Mouse (Mus musculus): ENCODE measurements around the gene Cbx7.

Cbx7 gene

GRCm38 (mm10) chr15:79894343-79894742, 76.6 kb downstream of the Cbx7 start:
- WGBS, result 86% methylated on average over 4 of the region's 4 CpGs

GRCm38 (mm10) chr15:79893824-79894123, 77.1 kb downstream of the Cbx7 start:
- WGBS, result 87% methylated on average over 3 of the region's 3 CpGs

GRCm38 (mm10) chr15:79892995-79893823, 77.7 kb downstream of the Cbx7 start:
- WGBS, result 83% methylated on average over 15 of the region's 15 CpGs

DNA sequence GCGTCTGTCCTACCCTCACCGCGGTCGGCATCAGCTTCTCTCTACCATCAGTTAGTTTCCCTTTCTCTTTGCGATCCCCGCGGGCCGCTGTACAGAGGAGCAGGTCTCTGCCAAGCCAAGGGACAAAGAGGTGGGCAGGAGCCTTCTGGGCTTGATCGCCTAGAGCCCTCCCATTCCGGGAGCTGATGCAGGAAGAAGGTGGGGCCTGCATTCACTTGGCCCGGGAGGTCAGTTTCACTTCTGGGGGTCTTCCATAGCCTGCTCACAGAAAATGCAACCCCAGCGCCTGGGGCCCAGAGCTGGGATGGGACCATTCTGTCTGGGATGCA, 78.7 kb downstream of the Cbx7 start:
- 24% methylated on average over 12 of the region's 12 CpGs for WGBS

DNA sequence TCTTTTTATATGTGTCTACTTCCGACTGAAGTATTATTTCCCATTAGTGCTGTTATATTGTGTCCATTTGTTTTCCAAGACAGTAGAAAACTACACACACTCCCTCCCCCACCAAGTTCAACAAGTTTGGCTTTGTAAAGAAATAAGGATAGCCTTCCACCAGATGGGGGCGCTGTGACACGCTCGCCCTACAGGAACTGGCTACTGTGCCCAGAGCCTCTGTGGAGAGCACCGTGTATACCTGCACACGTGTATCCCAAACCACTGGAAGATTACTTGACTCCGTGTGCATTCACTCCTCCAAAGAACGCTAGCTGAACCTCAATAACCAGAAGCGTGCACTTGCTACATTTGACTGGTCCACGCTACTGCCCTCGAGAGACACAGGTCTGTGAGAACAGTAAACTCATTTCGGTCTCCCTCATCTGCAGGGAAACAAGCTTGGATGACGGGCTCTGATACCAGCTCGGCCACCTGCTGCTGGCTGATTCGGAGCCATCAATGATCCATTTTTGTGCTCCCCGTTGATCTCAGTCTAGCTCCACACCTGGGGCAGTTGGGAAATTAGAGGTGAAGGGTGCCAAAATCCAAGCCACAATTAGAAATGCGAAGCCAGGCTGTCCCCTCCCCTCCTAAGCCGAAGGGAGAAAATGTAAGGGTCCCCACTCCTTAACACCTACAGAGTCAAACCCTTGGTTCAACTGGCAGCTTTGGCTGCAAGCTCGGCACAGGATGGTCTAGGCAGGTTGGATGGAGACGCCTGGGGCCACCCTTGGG, 79.3 kb downstream of the Cbx7 start, which contains the start of gene Apobec3:
Gene Apobec3 (plus strand): TSS at position 224 of the 777 bp plus-strand sequence.
- WGBS, result 5% methylated on average over 20 of the region's 20 CpGs

GRCm38 (mm10) chr15:79884820-79885219, 86.1 kb downstream of the Cbx7 start:
- WGBS, result 70% methylated on average over 5 of the region's 5 CpGs

DNA sequence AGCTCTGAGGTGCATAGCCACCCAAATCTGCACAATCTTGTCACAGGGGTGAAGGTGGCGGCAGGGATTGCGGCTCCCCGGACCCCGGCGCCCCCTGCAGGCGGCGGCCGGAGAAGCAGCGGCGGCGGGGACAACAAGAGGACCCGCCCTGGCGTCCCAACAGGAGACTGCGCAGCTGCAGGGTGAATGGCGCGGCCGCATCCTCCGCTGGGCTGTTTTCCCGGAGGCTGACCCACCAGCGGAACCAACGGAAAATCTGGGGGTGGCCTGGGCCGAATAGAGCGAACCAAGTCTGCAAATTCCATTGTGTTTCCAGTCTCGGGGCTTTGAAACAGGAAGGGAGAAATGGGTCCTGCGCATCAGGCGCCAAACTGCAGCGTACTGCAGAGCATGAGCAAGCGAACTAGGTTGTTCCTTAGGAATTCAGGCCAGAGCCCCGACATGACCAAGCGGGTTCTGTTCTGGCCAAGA, 87.5 kb downstream of the Cbx7 start:
- WGBS, result under 1% methylated on average over 30 of the region's 30 CpGs

GRCm38 (mm10) chr15:79882623-79883267, 88.2 kb downstream of the Cbx7 start:
- 12% methylated on average over 19 of the region's 19 CpGs for WGBS

DNA sequence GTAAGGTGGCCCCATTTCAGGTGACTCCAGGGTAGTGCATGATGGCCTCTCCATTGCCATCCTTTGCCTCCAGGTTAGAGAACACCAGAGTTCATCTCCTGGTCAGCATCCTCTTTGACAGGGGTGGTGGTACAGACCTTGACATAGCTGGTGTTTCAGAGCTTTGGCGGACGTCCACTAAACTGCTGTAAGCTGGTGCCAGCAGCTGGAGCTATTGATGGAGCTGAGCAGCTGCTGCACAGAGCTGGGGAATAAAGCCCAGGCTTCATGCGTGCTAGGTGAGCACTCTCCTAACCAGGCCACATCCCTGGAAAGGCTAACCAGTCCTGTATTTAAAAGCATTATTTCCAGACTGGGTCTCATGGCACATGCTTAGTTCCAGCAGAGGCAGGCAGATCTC, 90.4 kb downstream of the Cbx7 start:
- WGBS, result 74% methylated on average over 3 of the region's 3 CpGs

DNA sequence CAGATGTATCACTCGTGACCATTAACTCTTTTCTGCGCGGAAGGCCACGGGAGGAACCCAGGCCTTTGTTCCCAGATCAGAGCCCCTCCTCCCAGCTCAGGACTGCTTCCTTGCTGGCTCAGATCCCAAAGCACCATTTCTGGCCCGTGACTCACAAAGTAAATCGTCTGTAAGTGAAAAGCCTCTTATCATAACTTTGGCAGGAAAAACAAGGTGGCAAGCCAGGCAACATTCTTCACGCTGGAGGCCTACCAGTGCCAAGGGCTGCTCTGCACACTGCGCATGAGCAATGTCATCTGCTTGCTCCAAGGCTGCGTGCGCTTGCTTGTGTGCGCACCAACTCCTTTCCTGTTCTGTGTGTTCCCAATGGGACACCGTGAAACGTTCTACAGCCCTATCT, 91.6 kb downstream of the Cbx7 start:
- 13% methylated on average over 13 of the region's 13 CpGs for WGBS

DNA sequence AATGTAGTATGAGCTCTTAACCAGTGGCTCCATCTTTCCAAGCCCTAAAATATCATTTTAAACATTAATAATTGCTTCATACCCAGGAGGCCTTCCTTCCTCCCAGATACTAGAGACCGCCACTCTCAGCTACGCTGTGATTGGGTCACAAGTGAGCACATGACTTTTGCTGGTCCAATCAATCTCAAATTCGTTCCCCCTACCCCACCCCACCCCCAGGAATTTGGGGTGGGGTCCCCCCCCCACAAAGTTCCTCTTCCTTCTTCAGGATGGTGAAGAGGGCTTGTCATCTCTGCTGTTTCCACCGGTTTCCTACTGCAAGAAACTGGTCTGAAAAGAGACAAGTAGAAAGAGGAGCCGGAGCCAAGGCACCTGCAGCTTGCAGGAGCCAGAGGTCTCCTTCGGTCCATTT, 92.2 kb downstream of the Cbx7 start:
- WGBS, result 64% methylated on average over 6 of the region's 6 CpGs

GRCm38 (mm10) chr15:79875261-79875995, 95.5 kb downstream of the Cbx7 start:
- WGBS, result 86% methylated on average over 18 of the region's 18 CpGs

DNA sequence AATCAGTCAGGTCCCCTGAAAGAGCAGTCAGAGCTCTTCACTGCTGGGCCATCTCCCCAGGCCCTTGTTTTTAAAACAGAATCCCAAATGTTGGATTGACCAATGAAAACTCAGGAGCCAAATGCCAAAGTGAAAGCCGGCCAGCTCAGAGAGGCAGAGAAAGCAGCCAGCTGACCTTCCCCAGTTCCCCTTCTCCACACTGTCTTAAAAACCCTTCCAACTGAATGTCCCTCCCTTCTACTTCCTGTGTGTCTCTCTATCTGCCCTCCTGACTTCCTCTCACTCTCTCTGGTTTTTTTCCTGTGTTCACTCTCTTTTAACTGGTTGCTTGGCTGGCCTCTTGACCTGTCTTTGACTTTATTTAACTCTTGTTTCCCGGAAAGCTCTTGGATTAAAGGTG, 96.9 kb downstream of the Cbx7 start:
- WGBS, result 70% methylated on average over 2 of the region's 2 CpGs

- 89% methylated on average over 8 of the region's 8 CpGs for WGBS
These were observed 97.4 kb downstream of the Cbx7 start for GRCm38 (mm10) chr15:79873545-79873944.

DNA sequence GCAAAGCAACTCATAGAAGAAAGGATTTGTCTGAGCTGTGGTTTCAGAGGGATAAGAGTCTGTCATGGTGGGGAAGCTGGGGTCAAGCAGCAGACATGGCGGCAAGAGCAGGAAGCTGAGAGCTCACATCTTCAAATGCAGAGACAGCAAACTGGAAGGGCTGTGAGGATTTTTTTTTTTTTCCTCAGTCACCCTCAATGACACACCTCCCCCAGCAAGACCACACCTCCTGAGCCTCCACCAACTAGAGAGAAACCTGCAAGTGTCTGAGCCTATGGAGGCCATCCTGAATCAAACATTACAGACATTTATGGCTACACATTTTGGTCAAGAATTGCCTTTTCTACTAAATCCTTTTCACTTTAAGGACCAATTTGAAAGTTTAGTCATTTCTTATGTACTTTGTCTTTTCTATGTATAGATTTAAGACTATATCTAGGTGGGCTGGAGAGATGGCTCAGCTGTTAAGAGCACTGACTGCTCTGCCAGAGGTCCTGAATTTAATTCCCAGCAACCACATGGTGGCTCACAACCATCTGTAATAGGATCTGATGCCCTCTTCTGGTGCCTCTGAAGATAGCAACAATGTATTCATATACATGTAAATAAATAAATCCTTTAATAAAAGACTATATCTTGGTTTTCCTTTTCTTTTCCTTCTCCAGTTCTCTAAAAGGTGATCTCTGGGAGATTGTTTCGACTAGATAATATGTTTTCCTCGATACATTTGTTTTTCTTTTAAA, 103.5 kb downstream of the Cbx7 start:
- 91% methylated on average over 3 of the region's 3 CpGs for WGBS
